13 mouse cellular contexts compared by ENCODE assay signal in genomic region chr9:41379283-41379682, GRCm38 (mm10).
DNase-seq lines count a peak whose midpoint lies in the region; ATAC-seq and TF ChIP-seq lines count a peak whose summit lies in the region.
"Had no signal": no experiment of that assay in that cellular context is flagged by ENCODE, and none has a peak within 500 bp of the region (broad histone marks: within the 10 kb centered on the region; RNA-seq: fewer than 3 reads in every experiment).

No protein-coding gene starts in this region.

- no peak overlapping the region for H3K4me2 ChIP-seq in stomach, embryonic 15.5 days
- no peak overlapping the region for H3K4me2 ChIP-seq in stomach, postnatal 0 days (replicated peaks; ENCODE audit: low read depth)
- H3K4me2 ChIP-seq in midbrain, embryonic 12.5 days (replicated peaks) = peak overlapping the region; percentile 54
- H3K4me2 ChIP-seq: liver, embryonic 12.5 days had no signal

- peaks cover 8% of the 10 kb centered on the region for H3K4me1 ChIP-seq in stomach, embryonic 15.5 days
- H3K4me1 ChIP-seq in stomach, postnatal 0 days (replicated peaks; ENCODE audit: control insufficient read depth, insufficient read depth) = no peaks in the 10 kb centered on the region
- H3K4me1 ChIP-seq in hindbrain, embryonic 10.5 days (replicated peaks) = peaks cover 95% of the 10 kb centered on the region
- H3K4me1 ChIP-seq in midbrain, embryonic 12.5 days = peaks cover 65% of the 10 kb centered on the region

- no peak for TF ChIP-seq EP300 in stomach, postnatal 0 days (optimal IDR thresholded peaks at IDR 0.05)

- ATAC-seq in stomach, embryonic 15.5 days (ENCODE audit: insufficient read depth, low FRiP score, low read depth) = no peak
- no peak for ATAC-seq in stomach, postnatal 0 days (ENCODE audit: low FRiP score, low TSS enrichment)
- no peak for ATAC-seq in midbrain, embryonic 12.5 days (ENCODE audit: low FRiP score, low read depth)
- no peak for ATAC-seq in cerebellum, adult (ENCODE audit: insufficient number of reproducible peaks, low FRiP score, low TSS enrichment)
- ATAC-seq: liver, embryonic 12.5 days had no signal

- no peaks in the 10 kb centered on the region for H3K36me3 ChIP-seq in stomach, embryonic 15.5 days
- no peaks in the 10 kb centered on the region for H3K36me3 ChIP-seq in stomach, postnatal 0 days (ENCODE audit: control insufficient read depth, insufficient read depth, low read length)
- peaks cover 26% of the 10 kb centered on the region for H3K36me3 ChIP-seq in hindbrain, embryonic 10.5 days
- peaks cover 3% of the 10 kb centered on the region; the same call in 1 of the 2 replicates for H3K36me3 ChIP-seq in midbrain, embryonic 12.5 days
- H3K36me3 ChIP-seq: liver, embryonic 12.5 days had no signal

- no peak overlapping the region for H3K4me3 ChIP-seq in stomach, embryonic 15.5 days (replicated peaks)
- no peak overlapping the region for H3K4me3 ChIP-seq in stomach, postnatal 0 days (ENCODE audit: low read depth, low read length)
- peak overlapping the region; percentile 55 for H3K4me3 ChIP-seq in hindbrain, embryonic 10.5 days
- H3K4me3 ChIP-seq in midbrain, embryonic 12.5 days = peak overlapping the region; percentile 46
- H3K4me3 ChIP-seq: liver, embryonic 12.5 days had no signal

- 78% methylated on average over 1 of the region's 1 CpGs for WGBS in stomach, embryonic 15.5 days
- 69% methylated on average over 1 of the region's 1 CpGs for WGBS in stomach, postnatal 0 days
- WGBS in hindbrain, embryonic 10.5 days = 36% methylated on average over 1 of the region's 1 CpGs
- WGBS in midbrain, embryonic 12.5 days = 48% methylated on average over 1 of the region's 1 CpGs

- H3K9me3 ChIP-seq in stomach, embryonic 15.5 days = no peaks in the 10 kb centered on the region
- H3K9me3 ChIP-seq in stomach, postnatal 0 days (ENCODE audit: control insufficient read depth, low read length) = no peaks in the 10 kb centered on the region
- no peaks in the 10 kb centered on the region for H3K9me3 ChIP-seq in hindbrain, embryonic 10.5 days
- no peaks in the 10 kb centered on the region for H3K9me3 ChIP-seq in midbrain, embryonic 12.5 days
- H3K9me3 ChIP-seq: liver, embryonic 12.5 days had no signal

- no peak overlapping the region for H3K9ac ChIP-seq in stomach, embryonic 15.5 days
- H3K9ac ChIP-seq in stomach, postnatal 0 days (ENCODE audit: low read length) = no peak overlapping the region
- peak overlapping the region; percentile 72 for H3K9ac ChIP-seq in midbrain, embryonic 12.5 days (replicated peaks)
- H3K9ac ChIP-seq: liver, embryonic 12.5 days had no signal

- no peak for DNase-seq in stomach, postnatal 0 days (ENCODE audit: low spot score)
- DNase-seq in hindbrain, embryonic 10.5 days (ENCODE audit: low spot score) = no peak
- no peak for DNase-seq in cerebellum, postnatal 25 days
- no peak for DNase-seq in adrenal gland, postnatal 14 days
- DNase-seq: adrenal gland, adult 2 months; gastrocnemius, postnatal 25 days; kidney, adult 18-20 months; lung, postnatal 36 days; thymus, adult 2 months had no signal

- no peaks in the 10 kb centered on the region for H3K27me3 ChIP-seq in stomach, embryonic 15.5 days (replicated peaks)
- H3K27me3 ChIP-seq in stomach, postnatal 0 days (ENCODE audit: control insufficient read depth, insufficient read depth, low read length) = no peaks in the 10 kb centered on the region
- no peaks in the 10 kb centered on the region for H3K27me3 ChIP-seq in hindbrain, embryonic 10.5 days (ENCODE audit: insufficient read depth, poor library complexity, severe bottlenecking)
- H3K27me3 ChIP-seq in midbrain, embryonic 12.5 days = no peaks in the 10 kb centered on the region

- H3K27ac ChIP-seq in stomach, embryonic 15.5 days = 0 out of 2 replicates have a peak overlapping the region, but pooled peaks have one; percentile 4
- H3K27ac ChIP-seq in stomach, postnatal 0 days (replicated peaks) = no peak overlapping the region
- H3K27ac ChIP-seq in hindbrain, embryonic 10.5 days = peak overlapping the region; percentile 95
- peak overlapping the region; percentile 99 for H3K27ac ChIP-seq in midbrain, embryonic 12.5 days (replicated peaks)
- H3K27ac ChIP-seq: liver, embryonic 12.5 days had no signal

- TF ChIP-seq CTCF in stomach, postnatal 0 days (IDR thresholded peaks at IDR 0.05; ENCODE audit: low read depth) = no peak

Comparison
In these comparisons a context has a peak if more than half of its experiments do, and no peak if none do; other contexts are left out.
1. H3K4me3 ChIP-seq: peak in hindbrain, embryonic 10.5 days (single experiment) and midbrain, embryonic 12.5 days (single experiment); none in stomach, embryonic 15.5 days (single experiment) and stomach, postnatal 0 days (single experiment).